Mouse (Mus musculus): ENCODE data around the gene Rcc1l.

DNA sequence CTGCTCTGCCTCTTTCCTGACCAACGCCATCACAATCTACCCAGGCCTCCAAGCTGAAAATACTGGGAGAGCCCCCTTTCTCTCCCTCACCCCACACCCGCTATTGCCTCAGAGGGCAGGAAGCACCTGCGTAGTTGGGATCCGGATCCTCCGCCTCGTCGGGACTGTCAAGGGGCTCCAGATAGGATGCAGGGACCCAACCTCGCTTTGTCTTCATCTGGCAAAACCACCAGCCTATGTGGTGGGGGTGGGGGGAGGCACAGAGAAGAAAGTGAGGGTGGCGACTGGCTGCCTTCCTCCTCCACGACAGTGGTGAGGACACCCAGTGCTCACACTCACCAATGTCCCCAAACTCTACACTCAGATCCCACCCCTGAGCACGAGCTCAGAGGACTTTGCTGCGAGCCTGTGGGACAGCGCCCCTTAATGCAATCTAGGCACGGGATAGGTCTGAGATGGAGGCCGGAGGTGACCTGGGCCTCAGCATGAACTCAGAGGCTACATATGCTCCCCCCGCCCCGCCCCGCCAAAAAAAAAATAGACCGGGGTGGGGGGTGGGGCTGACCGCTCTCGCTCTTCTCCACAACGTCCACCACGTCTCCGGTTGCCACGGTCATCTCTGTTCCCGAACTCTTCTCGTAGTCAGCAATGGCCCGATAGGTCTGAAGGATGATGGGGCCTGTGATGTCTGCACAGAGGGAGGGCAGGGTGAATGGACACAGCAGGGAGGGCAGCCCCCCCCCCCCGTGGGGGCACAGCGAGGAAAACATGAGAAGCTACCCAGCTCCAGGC is 48.7 kb upstream of the Rcc1l start:
- no peak for TF ChIP-seq CTCF (IDR thresholded peaks at IDR 0.05; ENCODE audit: extremely low read depth, insufficient read depth, low read length)
- no peak for TF ChIP-seq POLR2A (IDR thresholded peaks at IDR 0.05; ENCODE audit: extremely low read depth, insufficient read depth, low read length)

All from cortical plate, adult 2 months (tissue).